Mouse (Mus musculus) hindbrain, embryonic 11.5 days (tissue): ENCODE data around the gene Kndc1. TPM values are rescaled to one million over a fixed set of nuclear protein-coding genes. Genes with fewer than 3 reads are reported as not detected.

Source experiments
- ATAC-seq: fragments of 200-750 bp; cut with Nextera tagmentation; 2 replicates; pipeline ENCODE4 v1.8.0; 2017; ENCODE audit warnings: mild to moderate bottlenecking, moderate TSS enrichment, moderate library complexity; ENCODE audit not compliant: low FRiP score
- DNase-seq: peaks from one replicate; pipeline ENCODE4 v3.0.0-alpha.2; 2015; ENCODE audit warnings: low spot score
- H3K27ac ChIP-seq: fragments of 300-500 bp; sonication (generic); 2 replicates; pipeline ENCODE4 v1.5.1; 2014; ENCODE audit warnings: mild to moderate bottlenecking, low read depth, low read length
- H3K27me3 ChIP-seq: fragments of 300-500 bp; sonication (generic); 2 replicates; pipeline ENCODE4 v1.6.1; 2014; ENCODE audit warnings: mild to moderate bottlenecking, low read length, moderate library complexity, mixed read lengths; ENCODE audit not compliant: control insufficient read depth, insufficient read depth
- H3K36me3 ChIP-seq: fragments of 300-500 bp; sonication (generic); 2 replicates; pipeline ENCODE4 v1.6.1; 2014; ENCODE audit warnings: mild to moderate bottlenecking, low read length, moderate library complexity, mixed read lengths; ENCODE audit not compliant: control insufficient read depth, insufficient read depth
- H3K4me1 ChIP-seq: fragments of 300-500 bp; sonication (generic); replicated peaks from 2 replicates; pipeline ENCODE4 v1.6.1; 2014; ENCODE audit warnings: low read length, mixed read lengths; ENCODE audit not compliant: control insufficient read depth, insufficient read depth
- H3K4me2 ChIP-seq: fragments of 300-500 bp; sonication (generic); replicated peaks from 2 replicates; pipeline ENCODE4 v1.6.1; 2014; ENCODE audit warnings: mild to moderate bottlenecking, low read depth, low read length
- H3K4me3 ChIP-seq: fragments of 300-500 bp; sonication (generic); 2 replicates; pipeline ENCODE4 v1.5.1; 2014; ENCODE audit warnings: low read depth, low read length
- H3K9ac ChIP-seq: fragments of 300-500 bp; sonication (generic); 2 replicates; pipeline ENCODE4 v1.6.1; 2014; ENCODE audit warnings: low read depth, low read length
- H3K9me3 ChIP-seq: fragments of 300-500 bp; sonication (generic); 2 replicates; pipeline ENCODE4 v1.6.1; 2016; ENCODE audit warnings: low read length; ENCODE audit not compliant: control insufficient read depth
- WGBS: fragments of 180-500 bp; shearing (Covaris S2); extraction: QIAGEN DNeasy Blood & Tissue Kit; methylation state at CpG from one replicate; pipeline ENCODE4 v1.1.7; 2014; 5-methylcytosine and 5-hydroxymethylcytosine counted together
- polyA plus RNA-seq: library from polyadenylated mRNA; unstranded; fragments of >200 nt; fragmentation: Nextera tagmentation; extraction: Ambion mirVana; gene quantifications from 2 replicates; pipeline ENCODE4 v1.2.1, GENCODE M21; 2014

The Kndc1 gene
- polyA plus RNA-seq, 1 experiment from 2014 or later = 1.4 TPM

GRCm38 (mm10) chr7:139963814-139964213, 69.3 kb downstream of the Kndc1 start:
- H3K4me1 ChIP-seq = no peaks in the 10 kb centered on the region
- DNase-seq = no peak
- no peak for ATAC-seq
- no peaks in the 10 kb centered on the region for H3K27me3 ChIP-seq
- WGBS = 62% methylated on average over 4 of the region's 4 CpGs
- no peak overlapping the region for H3K4me2 ChIP-seq
- no peak overlapping the region for H3K4me3 ChIP-seq
- H3K9me3 ChIP-seq = no peaks in the 10 kb centered on the region
- H3K27ac ChIP-seq = no peak overlapping the region
- no peak overlapping the region for H3K9ac ChIP-seq
- H3K36me3 ChIP-seq = no peaks in the 10 kb centered on the region

GRCm38 (mm10) chr7:139967175-139967574, 72.7 kb downstream of the Kndc1 start:
- Histone ChIP-seq H3K4me3 (no peak overlapping the region), H3K27me3 (no peaks in the 10 kb centered on the region), H3K4me2 (no peak overlapping the region), H3K9me3 (no peaks in the 10 kb centered on the region), H3K36me3 (no peaks in the 10 kb centered on the region), H3K4me1 (no peaks in the 10 kb centered on the region), H3K27ac (no peak overlapping the region), H3K9ac (no peak overlapping the region)
- WGBS = 15% methylated on average over 4 of the region's 4 CpGs
- ATAC-seq (no peak), DNase-seq (no peak)

- Histone ChIP-seq H3K27ac (no peak overlapping the region), H3K4me2 (no peak overlapping the region), H3K4me1 (no peaks in the 10 kb centered on the region), H3K4me3 (no peak overlapping the region), H3K9me3 (no peaks in the 10 kb centered on the region), H3K27me3 (no peaks in the 10 kb centered on the region), H3K36me3 (no peaks in the 10 kb centered on the region), H3K9ac (no peak overlapping the region)
- ATAC-seq = no peak
- no peak for DNase-seq
- WGBS = 49% methylated on average over 5 of the region's 5 CpGs
These were observed 73.9 kb downstream of the Kndc1 start for GRCm38 (mm10) chr7:139968428-139968827.

DNA sequence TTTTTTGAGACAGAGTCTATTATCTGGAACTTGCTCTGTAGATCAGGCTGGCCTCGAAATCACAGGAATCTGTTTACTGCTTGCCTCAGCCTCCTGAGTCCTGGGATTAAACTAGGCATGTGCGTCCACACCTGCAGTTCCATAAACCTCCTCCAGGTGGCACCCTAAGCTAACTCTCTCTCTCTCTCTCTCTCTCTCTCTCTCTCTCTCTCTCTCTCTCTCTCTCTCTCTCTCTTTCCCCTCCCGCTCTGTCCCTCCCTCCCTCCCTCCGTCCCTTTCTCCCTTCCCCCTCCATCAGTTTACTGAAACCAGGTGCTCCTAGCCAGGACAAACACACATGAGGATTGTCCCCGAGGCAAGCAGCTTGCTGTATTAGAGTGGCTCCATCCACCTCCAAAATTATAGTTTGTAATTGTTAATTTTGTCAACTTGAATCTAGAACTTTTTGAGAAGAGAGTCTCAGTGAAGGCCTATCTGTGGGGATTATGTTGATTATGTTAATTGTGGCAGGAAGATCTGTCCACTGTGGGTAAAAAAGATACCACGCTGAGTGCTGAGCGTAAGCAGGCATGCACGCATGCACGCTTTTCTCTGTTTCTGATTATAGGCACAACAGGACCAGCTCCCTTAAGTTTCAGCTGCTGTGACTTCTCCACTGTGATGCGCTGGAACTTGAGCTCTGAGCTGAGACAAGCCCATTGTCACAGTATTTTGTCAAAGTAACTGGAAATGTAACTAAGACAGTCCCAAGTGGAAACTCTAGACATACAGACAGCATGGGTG, 75.0 kb downstream of the Kndc1 start:
- H3K27ac ChIP-seq = no peak overlapping the region
- H3K4me3 ChIP-seq = no peak overlapping the region
- no peaks in the 10 kb centered on the region for H3K4me1 ChIP-seq
- 35% methylated on average over 10 of the region's 10 CpGs for WGBS
- H3K9me3 ChIP-seq = no peaks in the 10 kb centered on the region
- no peak overlapping the region for H3K4me2 ChIP-seq
- H3K9ac ChIP-seq = no peak overlapping the region
- ATAC-seq = peak; percentile 33; the same call in 1 of the 2 replicates
- H3K36me3 ChIP-seq = no peaks in the 10 kb centered on the region
- no peaks in the 10 kb centered on the region for H3K27me3 ChIP-seq
- peak; percentile 89 for DNase-seq

DNA sequence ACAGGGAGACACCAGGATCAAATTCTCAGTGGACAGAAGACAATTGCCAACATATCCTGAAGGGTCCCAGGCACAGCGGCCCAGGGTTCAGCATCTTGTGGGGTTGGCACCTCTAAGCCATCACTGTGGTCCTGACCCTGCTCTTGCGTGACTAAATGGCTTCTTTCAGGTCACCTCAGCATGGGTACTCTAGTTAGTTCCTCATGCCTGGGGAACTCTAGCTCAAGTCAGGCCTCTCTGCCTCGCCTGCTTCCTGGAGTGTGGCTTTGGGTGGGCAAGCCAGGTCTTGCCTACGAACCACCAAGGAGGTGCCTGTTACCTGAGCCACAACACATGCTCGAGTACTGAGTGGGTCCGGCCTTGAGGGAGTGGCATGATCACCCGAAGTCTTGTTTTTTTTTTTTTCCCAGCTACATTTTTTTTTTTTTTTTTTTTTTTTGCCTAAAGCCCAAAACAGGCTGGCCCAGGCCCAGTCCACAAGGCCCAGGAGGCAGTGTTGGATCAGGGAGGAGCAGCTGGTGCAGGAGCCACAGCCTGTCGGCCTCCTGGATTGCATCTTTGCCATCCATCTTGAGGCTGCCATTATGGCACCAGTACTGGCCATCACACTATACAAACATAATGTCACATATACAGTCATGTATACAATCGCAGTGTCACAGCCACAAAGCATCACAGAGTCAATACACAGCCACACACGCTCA, 75.9 kb downstream of the Kndc1 start:
- Histone ChIP-seq H3K27ac (no peak overlapping the region), H3K36me3 (no peaks in the 10 kb centered on the region), H3K9me3 (no peaks in the 10 kb centered on the region), H3K4me3 (no peak overlapping the region), H3K9ac (no peak overlapping the region), H3K4me1 (no peaks in the 10 kb centered on the region), H3K4me2 (no peak overlapping the region), H3K27me3 (no peaks in the 10 kb centered on the region)
- DNase-seq (no peak), ATAC-seq (no peak)
- WGBS = 80% methylated on average over 10 of the region's 10 CpGs

DNA sequence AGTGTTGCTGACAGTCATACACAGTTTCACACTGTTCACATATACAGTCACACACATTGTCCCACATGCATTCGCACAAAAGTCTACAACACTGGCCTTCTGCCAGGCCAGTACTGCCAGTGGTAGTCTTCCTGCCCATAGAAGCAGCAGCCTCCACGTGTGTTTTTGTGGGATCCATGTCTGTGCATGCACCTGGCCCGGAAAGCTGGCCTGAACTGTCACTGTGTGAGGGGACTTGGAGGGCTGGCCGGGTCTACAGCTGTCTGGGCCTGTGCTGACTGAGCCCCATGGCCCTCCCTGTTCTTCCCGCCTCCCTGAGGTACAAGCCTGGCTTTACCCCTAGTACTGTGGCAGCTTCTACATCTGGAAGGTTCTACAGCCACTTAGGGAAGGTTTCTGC, 76.5 kb downstream of the Kndc1 start:
- no peaks in the 10 kb centered on the region for H3K36me3 ChIP-seq
- no peaks in the 10 kb centered on the region for H3K9me3 ChIP-seq
- H3K4me1 ChIP-seq = no peaks in the 10 kb centered on the region
- WGBS = 77% methylated on average over 5 of the region's 5 CpGs
- no peak for DNase-seq
- H3K4me2 ChIP-seq = no peak overlapping the region
- no peak overlapping the region for H3K27ac ChIP-seq
- H3K9ac ChIP-seq = no peak overlapping the region
- ATAC-seq = no peak
- H3K4me3 ChIP-seq = no peak overlapping the region
- no peaks in the 10 kb centered on the region for H3K27me3 ChIP-seq

DNA sequence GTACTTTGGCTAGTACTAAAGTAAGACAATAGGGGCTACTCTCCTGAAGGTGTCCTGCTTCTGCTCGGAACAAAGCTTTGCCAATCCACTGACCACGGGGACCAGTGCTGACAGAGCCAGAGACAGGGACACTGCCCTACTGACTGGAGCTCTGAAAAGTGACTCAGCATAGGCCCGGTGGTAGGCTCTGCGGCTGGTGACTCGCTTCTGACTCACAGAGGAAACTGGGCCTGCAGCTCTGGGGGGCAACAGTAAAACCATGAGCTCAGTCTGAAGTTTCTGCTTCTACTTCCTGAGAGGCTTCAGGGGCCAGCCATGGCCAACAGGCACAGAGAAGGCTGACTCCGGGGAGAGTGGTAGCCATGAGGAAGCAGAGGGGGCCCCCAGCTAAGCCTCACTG, 76.9 kb downstream of the Kndc1 start:
- no peak overlapping the region for H3K4me3 ChIP-seq
- DNase-seq (no peak), ATAC-seq (no peak)
- no peaks in the 10 kb centered on the region for H3K9me3 ChIP-seq
- no peaks in the 10 kb centered on the region for H3K36me3 ChIP-seq
- H3K27ac ChIP-seq = no peak overlapping the region
- H3K27me3 ChIP-seq = no peaks in the 10 kb centered on the region
- H3K4me1 ChIP-seq = no peaks in the 10 kb centered on the region
- no peak overlapping the region for H3K9ac ChIP-seq
- H3K4me2 ChIP-seq = no peak overlapping the region
- 72% methylated on average over 6 of the region's 6 CpGs for WGBS

- ATAC-seq = no peak
- H3K4me2 ChIP-seq = no peak overlapping the region
- no peaks in the 10 kb centered on the region for H3K27me3 ChIP-seq
These were observed 78.4 kb downstream of the Kndc1 start for GRCm38 (mm10) chr7:139972923-139973331.

GRCm38 (mm10) chr7:139974307-139974706, 79.8 kb downstream of the Kndc1 start:
- H3K4me1 ChIP-seq = peaks cover 3% of the 10 kb centered on the region; the same call in 1 of the 2 replicates
- 92% methylated on average over 10 of the region's 10 CpGs for WGBS
- no peaks in the 10 kb centered on the region for H3K27me3 ChIP-seq

More at GRCm38 (mm10) chr7:139972923-139973331, 78.4 kb downstream of the Kndc1 start:
- no peak overlapping the region for H3K4me3 ChIP-seq
- H3K9ac ChIP-seq = no peak overlapping the region
- no peaks in the 10 kb centered on the region; the same call in 1 of the 2 replicates for H3K4me1 ChIP-seq
- H3K27ac ChIP-seq = no peak overlapping the region
- H3K9me3 ChIP-seq = no peaks in the 10 kb centered on the region
- no peaks in the 10 kb centered on the region for H3K36me3 ChIP-seq
- no peak for DNase-seq

More at GRCm38 (mm10) chr7:139974307-139974706, 79.8 kb downstream of the Kndc1 start:
- H3K9ac ChIP-seq = 0 out of 2 replicates have a peak overlapping the region, but pooled peaks have one; percentile 23
- H3K9me3 ChIP-seq = no peaks in the 10 kb centered on the region
- no peak overlapping the region for H3K27ac ChIP-seq
- no peak overlapping the region for H3K4me3 ChIP-seq
- no peaks in the 10 kb centered on the region for H3K36me3 ChIP-seq
- H3K4me2 ChIP-seq = no peak overlapping the region
- ATAC-seq = no peak
- no peak for DNase-seq
